Mouse (Mus musculus) frontal cortex, postnatal 36 days (tissue): Measurements from ENCODE around the gene Klk1b4.
"Not testable (repeated sequence)": the region's sequence is repeated elsewhere in the genome, so short reads cannot be mapped to it uniquely, and the experiment has no call there.

Experiments
- DNase-seq, 2 experiments: peaks; one replicate each; pipeline ENCODE4 v3.0.0; 2022; ENCODE audit warnings: low spot score in 2 of 2

The Klk1b4 gene

DNA sequence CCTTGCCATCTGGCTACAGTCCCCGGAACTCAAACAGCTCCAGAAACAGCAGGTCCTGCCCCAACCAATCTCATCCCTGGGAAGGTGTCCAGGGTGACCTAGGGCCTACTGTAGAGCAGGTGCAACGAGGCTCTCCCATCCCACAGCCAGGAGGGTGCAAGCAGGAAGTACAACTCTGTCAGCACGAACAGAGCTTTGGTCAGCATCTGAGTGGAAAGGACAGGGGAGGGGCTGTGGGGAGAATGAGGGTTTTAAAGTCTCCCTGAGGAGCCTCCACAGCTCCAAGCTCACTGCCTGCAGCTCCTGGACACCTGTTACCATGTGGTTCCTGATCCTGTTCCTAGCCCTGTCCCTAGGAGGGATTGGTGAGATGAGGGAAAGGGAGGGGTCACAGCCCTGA, at the start of gene Klk1b4:
Klk1b4 (plus strand) TSS at position 301 of the 400 bp plus-strand sequence.
- not testable (repeated sequence) for DNase-seq

- no peak for DNase-seq
These were observed 27.8 kb upstream of the Klk1b4 start for GRCm38 (mm10) chr7:44179299-44180045.

DNA sequence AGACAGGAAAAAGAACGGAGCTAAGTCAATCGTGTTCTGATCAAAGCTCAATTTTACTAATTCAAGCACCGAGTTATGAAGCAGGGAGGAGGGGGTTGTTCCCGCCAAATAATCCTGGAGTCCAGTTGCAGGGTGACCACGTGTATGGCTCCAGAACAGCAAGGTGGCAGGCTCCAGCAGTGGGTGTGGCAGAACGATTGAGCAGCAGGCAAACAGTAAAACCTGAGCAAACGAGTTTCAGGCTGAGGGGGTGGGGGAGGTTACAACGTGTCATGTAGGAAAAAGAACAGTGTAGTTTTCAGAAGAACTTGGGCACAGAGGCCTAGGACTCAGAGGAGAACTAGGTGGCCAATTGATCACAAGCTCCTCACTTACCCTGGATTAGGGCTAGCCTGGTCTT, 20.7 kb upstream of the Klk1b4 start:
- not testable (repeated sequence) for DNase-seq

GRCm38 (mm10) chr7:44187936-44188335, 19.3 kb upstream of the Klk1b4 start, which contains the start of gene Klk1b24:
Klk1b24 (plus strand) TSS chr7:44188236.
- not testable (repeated sequence) for DNase-seq

DNA sequence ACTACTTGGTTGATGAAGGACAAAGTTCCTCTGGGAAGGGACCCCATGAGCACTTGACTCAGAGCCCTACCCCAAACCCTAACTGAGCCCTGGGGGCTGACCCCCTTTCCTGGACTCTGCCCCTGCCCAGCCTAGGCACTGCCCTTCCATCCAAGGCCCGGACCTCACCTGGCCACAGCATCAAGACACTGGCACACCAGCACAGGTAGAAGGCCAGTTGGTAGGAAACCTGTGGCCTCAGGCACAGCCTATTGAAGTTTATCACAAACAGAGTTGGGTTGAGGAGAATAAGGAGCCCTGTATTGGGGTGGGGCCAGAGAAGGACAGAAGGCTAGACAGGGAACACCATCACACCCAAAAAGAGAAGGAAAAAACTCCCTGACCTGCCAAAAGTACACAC, 13.8 kb upstream of the Klk1b4 start:
- not testable (repeated sequence) for DNase-seq

DNA sequence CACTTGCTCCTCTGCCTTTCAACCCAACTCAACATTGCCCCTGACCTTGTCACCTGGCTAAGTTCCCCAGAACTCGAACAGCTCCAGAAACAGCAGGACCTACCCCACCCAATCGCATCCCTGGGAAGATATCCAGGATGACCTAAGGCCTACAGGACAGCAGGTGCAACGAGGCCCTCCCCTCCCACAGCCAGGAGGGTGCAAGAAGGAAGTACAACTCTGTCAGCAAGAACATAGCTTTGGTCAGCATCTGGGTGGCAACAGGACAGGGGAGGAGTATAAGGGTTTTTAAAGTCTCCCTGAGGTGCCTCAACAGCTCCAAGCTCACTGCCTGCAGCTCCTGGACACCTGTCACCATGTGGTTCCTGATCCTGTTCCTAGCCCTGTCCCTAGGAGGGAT, 9.3 kb upstream of the Klk1b4 start, which contains the start of gene Klk1b3:
Klk1b3 (plus strand) TSS at position 301 of the 400 bp plus-strand sequence.
- DNase-seq, result no peak

GRCm38 (mm10) chr7:44208307-44208706, 1.1 kb downstream of the Klk1b4 start:
- no peak for DNase-seq

- DNase-seq, result no peak
These were observed 8.4 kb downstream of the Klk1b4 start, which contains the start of gene Klk1b5 for GRCm38 (mm10) chr7:44215645-44216044. Klk1b5 (plus strand) TSS chr7:44215945.

GRCm38 (mm10) chr7:44221601-44222000, 14.4 kb downstream of the Klk1b4 start:
- not testable (repeated sequence) for DNase-seq

DNA sequence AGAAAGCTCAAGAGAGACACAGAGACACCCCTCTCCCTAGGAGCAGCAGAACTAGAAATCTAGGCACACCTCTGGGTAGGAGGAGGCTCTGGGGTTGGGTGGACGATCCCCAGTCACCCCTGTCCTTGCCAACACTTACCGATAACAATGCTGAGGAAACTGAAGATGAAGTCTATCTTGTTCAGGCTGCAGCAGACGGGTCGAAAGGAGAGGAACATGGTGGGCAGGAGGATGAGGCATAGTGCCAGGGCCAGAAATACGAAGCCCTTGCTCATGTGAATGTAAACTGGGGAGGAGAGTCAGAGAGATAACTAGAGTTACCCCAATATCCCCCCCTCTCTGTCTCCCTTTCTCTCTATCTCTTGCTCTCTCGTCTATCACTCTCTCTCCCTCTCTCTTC, 15.1 kb downstream of the Klk1b4 start:
- DNase-seq, result not testable (repeated sequence)

GRCm38 (mm10) chr7:44225076-44225475, 17.8 kb downstream of the Klk1b4 start, which contains the start of gene Klk1:
Klk1 (plus strand) TSS chr7:44225360.
- no peak for DNase-seq

GRCm38 (mm10) chr7:44235909-44236308, 28.7 kb downstream of the Klk1b4 start, which contains the start of gene Gm36864:
Gm36864 (plus strand) TSS chr7:44236177.
- no peak for DNase-seq

DNA sequence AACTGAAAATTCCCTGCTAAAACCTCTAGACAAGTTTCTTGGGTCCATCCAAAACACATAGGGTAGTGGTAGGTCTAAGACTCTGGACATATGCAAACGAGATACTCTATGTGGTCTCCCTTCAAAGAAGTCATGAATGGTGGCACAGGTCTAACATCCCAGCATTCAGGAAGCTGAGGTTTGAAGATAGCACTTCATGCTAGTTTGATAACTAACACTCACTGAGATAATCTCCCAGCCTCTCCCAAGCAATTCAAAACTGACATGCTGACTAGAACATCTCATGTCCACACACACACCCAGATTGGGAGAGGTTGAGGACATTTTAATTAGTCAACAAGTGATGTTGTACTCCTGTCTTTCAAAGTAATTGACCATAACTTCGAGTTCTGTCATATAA, 32.7 kb downstream of the Klk1b4 start:
- no peak for DNase-seq

DNA sequence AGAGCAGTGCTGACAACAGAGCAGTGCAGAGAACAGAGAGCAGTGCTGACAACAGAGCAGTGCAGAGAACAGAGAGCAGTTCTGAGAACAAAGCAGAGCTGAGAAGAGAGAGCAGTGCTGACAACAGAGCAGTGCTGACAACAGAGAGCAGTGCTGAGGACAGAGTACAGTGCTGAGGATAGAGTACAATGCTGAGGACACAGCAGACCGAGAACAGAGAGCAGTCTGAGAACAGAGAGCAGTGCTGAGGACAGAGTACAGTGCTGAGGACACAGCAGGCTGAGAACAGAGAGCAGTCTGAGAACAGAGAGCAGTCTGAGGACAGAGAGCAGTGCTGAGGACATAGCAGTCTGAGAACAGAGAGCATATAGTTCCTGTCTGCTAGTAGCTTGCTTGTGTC, 33.5 kb downstream of the Klk1b4 start:
- DNase-seq, result no peak

DNA sequence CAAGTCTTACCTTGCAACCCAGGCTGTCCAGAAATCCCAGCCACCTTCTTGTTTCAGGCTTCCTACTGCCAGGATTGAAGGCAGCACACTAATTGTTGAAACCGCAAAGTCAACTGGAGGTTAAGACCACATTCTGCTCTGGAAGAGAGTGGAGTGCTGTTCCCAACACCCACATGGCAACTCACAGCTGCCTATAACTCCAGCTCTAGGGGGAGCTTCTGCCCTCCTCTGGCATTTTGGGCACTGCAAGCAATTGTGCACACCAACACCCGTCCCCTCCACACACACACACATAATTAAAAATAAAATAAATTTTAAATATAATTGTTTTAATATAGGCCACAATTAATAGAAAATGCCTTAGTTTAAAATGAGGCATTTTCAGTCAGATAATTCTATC, 33.9 kb downstream of the Klk1b4 start:
- no peak for DNase-seq

- no peak for DNase-seq
These were observed 36.8 kb downstream of the Klk1b4 start for GRCm38 (mm10) chr7:44244080-44244479.

DNA sequence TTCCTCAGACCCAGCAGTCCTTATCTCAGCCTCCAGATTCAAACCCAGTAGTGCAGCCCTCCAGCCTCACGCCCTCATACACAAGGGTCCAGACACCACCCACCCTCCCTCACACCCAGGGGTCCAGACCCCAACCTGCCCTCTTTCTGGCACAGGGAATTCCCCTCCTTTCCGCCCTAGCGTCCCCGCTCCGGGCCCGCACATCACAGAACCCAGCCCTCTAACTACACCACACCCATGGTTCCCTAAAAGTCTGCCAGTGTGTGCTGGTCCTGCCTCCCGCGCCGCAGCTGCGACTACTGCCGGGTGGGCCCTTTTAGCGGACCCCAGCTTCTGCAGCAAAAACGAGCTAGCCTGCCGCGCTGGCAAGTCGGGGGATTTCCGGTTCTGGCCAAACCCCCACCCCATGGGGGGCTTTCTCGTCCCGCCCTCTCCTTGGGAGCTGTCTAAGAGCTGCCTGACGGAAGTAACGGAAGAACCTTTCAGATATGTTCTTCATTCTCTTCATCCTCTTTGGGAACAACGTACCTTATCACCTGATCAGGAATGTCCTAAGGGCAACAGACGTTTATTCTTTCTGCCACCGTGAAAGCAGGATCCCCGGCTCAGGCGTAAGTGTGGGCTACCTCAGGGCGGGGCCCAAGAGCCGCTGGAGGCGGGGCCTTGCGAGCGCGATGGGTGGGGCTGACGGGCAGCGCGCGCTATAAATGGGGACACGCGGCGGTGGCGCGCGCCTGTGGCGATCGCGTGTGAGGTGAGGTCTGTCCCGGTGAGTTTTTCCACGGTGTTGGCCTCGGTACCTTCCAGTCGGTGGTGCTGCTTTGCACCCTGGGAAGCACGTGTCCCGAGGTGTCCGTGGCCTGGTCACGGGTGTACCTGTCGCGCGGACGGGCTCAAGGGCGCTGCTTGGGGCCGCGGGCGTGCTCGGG, 39.1 kb downstream of the Klk1b4 start, which contains the start of the genes 1700028J19Rik and 2410002F23Rik:
1700028J19Rik (minus strand) TSS at position 641 of the 929 bp plus-strand sequence.
2410002F23Rik (plus strand) TSS at position 668 of the 929 bp plus-strand sequence.
- DNase-seq, result peak; percentile 92 to 94

GRCm38 (mm10) chr7:44246984-44247470, 39.8 kb downstream of the Klk1b4 start:
- peak; percentile 45 to 58 for DNase-seq

GRCm38 (mm10) chr7:44247971-44248370, 40.7 kb downstream of the Klk1b4 start:
- no peak for DNase-seq

GRCm38 (mm10) chr7:44249248-44249647, 42.0 kb downstream of the Klk1b4 start:
- no peak for DNase-seq

- not testable (repeated sequence) for DNase-seq
These were observed 43.6 kb downstream of the Klk1b4 start for GRCm38 (mm10) chr7:44250732-44251275.
